Mouse (Mus musculus) myocyte (in vitro differentiated cells): ENCODE results near the gene Kcnk18. TPM values are rescaled to one million over a fixed set of nuclear protein-coding genes. Genes with fewer than 3 reads are reported as not detected.

Source experiments
- H3K27me3 ChIP-seq: one replicate; pipeline ENCODE4 v1.6.1; 2011; ENCODE audit not compliant: control insufficient read depth, insufficient read depth, insufficient read length
- H3K36me3 ChIP-seq: one replicate; pipeline ENCODE4 v1.6.1; 2011; ENCODE audit not compliant: control insufficient read depth, insufficient read depth
- H3K4me2 ChIP-seq: one replicate; pipeline ENCODE4 v1.6.1; 2011; ENCODE audit warnings: low read depth, control low read depth
- H3K4me3 ChIP-seq: one replicate; pipeline ENCODE4 v1.5.1; 2011; ENCODE audit warnings: mild to moderate bottlenecking, control low read depth, moderate library complexity
- H3K79me2 ChIP-seq: one replicate; pipeline ENCODE4 v1.6.1; 2011; ENCODE audit not compliant: control insufficient read depth, insufficient read depth
- H3ac ChIP-seq: one replicate; pipeline ENCODE4 v1.6.1; 2011; ENCODE audit not compliant: control insufficient read depth, insufficient read length
- CEBPB ChIP-seq: IDR thresholded peaks from 2 replicates; pipeline ENCODE4 v1.6.1; 2011; ENCODE audit warnings: mild to moderate bottlenecking, moderate library complexity; ENCODE audit not compliant: poor library complexity, insufficient read depth, severe bottlenecking
- E2F4 ChIP-seq: IDR thresholded peaks from one replicate; pipeline ENCODE4 v1.6.1; 2011; ENCODE audit warnings: mild to moderate bottlenecking, control low read depth, moderate library complexity; ENCODE audit not compliant: insufficient read depth
- MAX ChIP-seq: IDR thresholded peaks from one replicate; pipeline ENCODE4 v1.6.1; 2011; ENCODE audit warnings: low read depth, mild to moderate bottlenecking, control low read depth
- MYOD1 ChIP-seq, 3 experiments: IDR thresholded peaks; one replicate each; pipeline ENCODE4 v1.6.1; 2011; ENCODE audit warnings: control low read depth in 2 of 3, low read depth in 2 of 3, mild to moderate bottlenecking in 2 of 3, moderate library complexity in 1 of 3; ENCODE audit not compliant: insufficient read length in 2 of 3, control insufficient read depth in 1 of 3
- MYOG ChIP-seq, 3 experiments: IDR thresholded peaks; one replicate each; pipeline ENCODE4 v1.6.1; 2011; ENCODE audit warnings: control low read depth in 2 of 3, low read depth in 2 of 3, mild to moderate bottlenecking in 2 of 3; ENCODE audit not compliant: insufficient read length in 2 of 3, control insufficient read depth in 1 of 3, insufficient read depth in 1 of 3
- POLR2A ChIP-seq: IDR thresholded peaks from one replicate; pipeline ENCODE4 v1.6.1; 2011; ENCODE audit warnings: low read depth, mild to moderate bottlenecking, control low read depth, moderate library complexity; ENCODE audit not compliant: insufficient read length
- POLR2AphosphoS2 ChIP-seq: IDR thresholded peaks from one replicate; pipeline ENCODE4 v1.6.1; 2011; ENCODE audit warnings: low read depth, control low read depth; ENCODE audit not compliant: insufficient read length
- REST ChIP-seq: IDR thresholded peaks from one replicate; pipeline ENCODE4 v1.6.1; 2011; ENCODE audit warnings: mild to moderate bottlenecking, control low read depth, moderate library complexity; ENCODE audit not compliant: insufficient read depth, insufficient read length
- SRF ChIP-seq: IDR thresholded peaks from one replicate; pipeline ENCODE4 v1.6.1; 2011; ENCODE audit warnings: low read depth; ENCODE audit not compliant: control insufficient read depth, insufficient read length
- TCF12 ChIP-seq: IDR thresholded peaks from one replicate; pipeline ENCODE4 v1.6.1; 2011; ENCODE audit warnings: mild to moderate bottlenecking, control low read depth; ENCODE audit not compliant: poor library complexity, insufficient read depth, severe bottlenecking
- TCF3 ChIP-seq: IDR thresholded peaks from one replicate; pipeline ENCODE4 v1.6.1; 2011; ENCODE audit warnings: low read depth, control low read depth; ENCODE audit not compliant: insufficient read length
- USF1 ChIP-seq: IDR thresholded peaks from one replicate; pipeline ENCODE4 v1.6.1; 2011; ENCODE audit warnings: low read depth, mild to moderate bottlenecking, control low read depth, moderate library complexity
- polyA plus RNA-seq: library from polyadenylated mRNA; unstranded; fragments of >200 nt; fragmentation: generic; extraction: Trizol; gene quantifications from one replicate; pipeline ENCODE4 v1.2.1, GENCODE M21; 2012; ENCODE audit warnings: missing spikeins

The Kcnk18 gene
- polyA plus RNA-seq, 1 experiment, result not detected

DNA sequence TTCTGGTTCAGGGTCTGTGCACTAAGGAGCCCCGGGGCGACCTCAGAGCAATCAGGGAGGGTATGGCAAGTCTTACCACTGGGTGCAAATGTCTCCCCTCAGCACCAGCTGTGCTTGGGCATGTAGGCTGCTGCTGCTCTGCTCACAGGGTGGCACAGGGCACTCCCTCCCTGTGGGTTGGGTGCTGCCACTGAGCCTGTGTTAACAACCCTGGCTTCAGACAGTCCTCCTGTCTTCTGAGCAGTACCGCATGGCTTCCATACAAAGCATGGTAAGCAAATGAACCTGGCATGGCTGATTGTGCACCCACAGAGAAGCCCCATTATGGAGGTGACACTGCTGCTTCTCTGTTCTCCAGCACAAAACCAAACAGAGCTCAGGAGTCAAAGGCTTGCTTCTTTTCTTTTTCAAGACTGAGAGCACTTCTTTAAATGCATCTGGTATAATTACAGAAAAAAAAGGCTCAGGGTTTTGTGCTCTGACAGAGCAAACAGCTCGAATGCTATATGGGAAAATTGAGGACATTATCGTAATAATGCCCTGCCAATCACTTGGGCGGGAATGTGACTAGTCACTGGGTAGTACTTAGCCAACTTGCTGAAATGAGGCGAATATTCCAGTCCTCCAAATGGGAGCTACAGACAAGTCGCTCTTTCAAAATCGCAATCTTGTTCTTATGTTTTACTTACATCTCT, 46.0 kb downstream of the Kcnk18 start:
- no peaks in the 10 kb centered on the region for H3K36me3 ChIP-seq
- no peak for TF ChIP-seq MYOD1 (IDR thresholded peaks at IDR 0.05; ENCODE audit: control insufficient read depth in 1 of 3, insufficient read length in 2 of 3, low read depth in 2 of 3)
- no peak for TF ChIP-seq MAX
- no peak for TF ChIP-seq REST
- TF ChIP-seq POLR2A, result no peak
- no peak for TF ChIP-seq POLR2AphosphoS2
- no peak for TF ChIP-seq TCF12
- TF ChIP-seq USF1, result no peak
- no peak for TF ChIP-seq E2F4
- no peak for TF ChIP-seq TCF3
- TF ChIP-seq SRF, result no peak
- no peak for TF ChIP-seq CEBPB
- TF ChIP-seq MYOG (IDR thresholded peaks at IDR 0.05; ENCODE audit: control insufficient read depth in 1 of 3, insufficient read depth in 1 of 3, insufficient read length in 2 of 3, low read depth in 2 of 3), result no peak
- H3K79me2 ChIP-seq, result no peaks in the 10 kb centered on the region
- H3ac ChIP-seq, result no peak overlapping the region
- no peak overlapping the region for H3K4me2 ChIP-seq
- peaks cover 11% of the 10 kb centered on the region for H3K27me3 ChIP-seq
- no peak overlapping the region for H3K4me3 ChIP-seq

GRCm38 (mm10) chr19:59265907-59266306, 46.9 kb downstream of the Kcnk18 start:
- Histone ChIP-seq H3K27me3 (peaks cover 6% of the 10 kb centered on the region), H3K4me3 (no peak overlapping the region)

DNA sequence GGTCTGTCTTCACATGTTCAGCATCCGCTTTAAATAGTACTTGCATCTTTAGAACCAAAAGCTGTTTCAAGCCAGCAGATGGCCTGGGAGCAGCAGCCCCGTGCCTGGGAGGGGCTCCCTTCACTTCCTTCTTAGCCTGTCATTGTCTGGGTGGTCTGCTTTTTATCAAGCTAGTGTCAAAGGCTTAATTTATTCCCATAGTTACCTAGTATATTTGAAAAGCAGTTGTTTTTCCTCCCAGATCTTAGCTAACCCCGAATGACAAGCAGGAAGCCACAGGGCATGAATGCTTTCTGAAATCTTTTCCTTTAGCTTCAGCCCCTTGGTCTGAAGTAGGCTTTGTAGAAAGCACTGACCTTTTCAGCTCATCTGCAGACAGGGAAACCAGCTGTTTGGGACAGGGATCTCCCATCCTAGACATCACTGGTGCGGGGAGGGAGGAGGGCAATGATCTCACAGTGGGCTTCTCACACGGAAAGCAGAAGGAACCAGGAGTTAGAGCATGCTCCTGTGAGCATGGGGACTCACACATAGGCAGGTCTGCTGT, 48.5 kb downstream of the Kcnk18 start:
- H3K79me2 ChIP-seq, result no peaks in the 10 kb centered on the region
- no peaks in the 10 kb centered on the region for H3K27me3 ChIP-seq
- no peaks in the 10 kb centered on the region for H3K36me3 ChIP-seq
- TF ChIP-seq REST (no peak), E2F4 (no peak), POLR2AphosphoS2 (no peak), TCF3 (no peak), MYOG (IDR thresholded peaks at IDR 0.05; ENCODE audit: control insufficient read depth in 1 of 3, insufficient read depth in 1 of 3, insufficient read length in 2 of 3, low read depth in 2 of 3) (no peak), CEBPB (no peak), MAX (no peak), USF1 (no peak), POLR2A (no peak), TCF12 (no peak), SRF (no peak), MYOD1 (IDR thresholded peaks at IDR 0.05; ENCODE audit: control insufficient read depth in 1 of 3, insufficient read length in 2 of 3, low read depth in 2 of 3) (no peak)
- H3K4me2 ChIP-seq, result no peak overlapping the region
- no peak overlapping the region for H3ac ChIP-seq
- no peak overlapping the region for H3K4me3 ChIP-seq

More at GRCm38 (mm10) chr19:59265907-59266306, 46.9 kb downstream of the Kcnk18 start:
- Histone ChIP-seq H3K79me2 (no peaks in the 10 kb centered on the region), H3K4me2 (no peak overlapping the region), H3ac (no peak overlapping the region), H3K36me3 (no peaks in the 10 kb centered on the region)
- TF ChIP-seq TCF3 (no peak), USF1 (no peak), MYOD1 (IDR thresholded peaks at IDR 0.05; ENCODE audit: control insufficient read depth in 1 of 3, insufficient read length in 2 of 3, low read depth in 2 of 3) (no peak), E2F4 (no peak), POLR2AphosphoS2 (no peak), MYOG (IDR thresholded peaks at IDR 0.05; ENCODE audit: control insufficient read depth in 1 of 3, insufficient read depth in 1 of 3, insufficient read length in 2 of 3, low read depth in 2 of 3) (no peak), MAX (no peak), TCF12 (no peak), CEBPB (no peak)

DNA sequence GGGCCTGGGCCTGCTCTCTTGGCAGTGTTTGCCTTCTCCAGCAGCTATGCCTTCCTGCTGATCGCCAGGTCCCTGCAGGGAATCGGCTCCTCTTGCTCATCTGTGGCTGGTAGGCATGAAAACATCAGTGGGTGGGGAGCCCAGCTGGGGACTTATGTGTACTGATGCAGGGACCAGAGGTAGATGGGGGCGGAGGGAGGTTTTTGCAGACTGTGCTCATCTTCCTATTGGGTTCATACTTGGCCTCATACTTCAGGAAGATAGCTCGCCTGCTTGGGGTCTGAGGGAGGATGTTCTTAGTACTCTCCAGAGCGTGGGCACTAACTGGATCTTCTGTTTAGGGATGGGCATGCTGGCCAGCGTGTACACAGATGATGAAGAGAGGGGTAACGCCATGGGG, 54.2 kb downstream of the Kcnk18 start:
- Histone ChIP-seq H3K4me2 (no peak overlapping the region), H3K27me3 (no peaks in the 10 kb centered on the region), H3K4me3 (no peak overlapping the region)

More for the DNA sequence above, 54.2 kb downstream of the Kcnk18 start:
- no peaks in the 10 kb centered on the region for H3K36me3 ChIP-seq
- H3ac ChIP-seq, result no peak overlapping the region
- TF ChIP-seq MYOG (IDR thresholded peaks at IDR 0.05; ENCODE audit: control insufficient read depth in 1 of 3, insufficient read depth in 1 of 3, insufficient read length in 2 of 3, low read depth in 2 of 3) (no peak), CEBPB (no peak), MYOD1 (IDR thresholded peaks at IDR 0.05; ENCODE audit: control insufficient read depth in 1 of 3, insufficient read length in 2 of 3, low read depth in 2 of 3) (no peak), POLR2A (no peak), POLR2AphosphoS2 (no peak), SRF (no peak), USF1 (no peak), MAX (no peak), REST (no peak), TCF12 (no peak)
- H3K79me2 ChIP-seq, result no peaks in the 10 kb centered on the region
